8 mouse cellular contexts compared by ENCODE assay signal in genomic region chr3:138144642-138145171, GRCm38 (mm10). TPM values are rescaled to one million over a fixed set of nuclear protein-coding genes. Genes with fewer than 3 reads are reported as not detected.
DNase-seq lines count a peak whose midpoint lies in the region; ATAC-seq lines count a peak whose summit lies in the region.

Gene Mttp (minus strand): TSS chr3:138144968.

- ATAC-seq in embryonic facial prominence, embryonic 12.5 days (ENCODE audit: insufficient number of reproducible peaks, insufficient read depth, low FRiP score, low TSS enrichment): no peak
- no peak for ATAC-seq in limb, embryonic 12.5 days (ENCODE audit: insufficient number of reproducible peaks, insufficient read depth, low FRiP score, low TSS enrichment, low read depth)
- 0 out of 2 replicates have a peak, but pooled peaks have one; percentile 9 for ATAC-seq in midbrain, embryonic 15.5 days (replicated peaks)

- peaks cover 4% of the 10 kb centered on the region; the same call in 1 of the 2 replicates for H3K36me3 ChIP-seq in embryonic facial prominence, embryonic 12.5 days
- H3K36me3 ChIP-seq in limb, embryonic 12.5 days: peaks cover 11% of the 10 kb centered on the region
- H3K36me3 ChIP-seq in midbrain, embryonic 15.5 days (replicated peaks): no peaks in the 10 kb centered on the region

- H3K4me3 ChIP-seq in embryonic facial prominence, embryonic 12.5 days: peak within 1 kb of the TSS; percentile 56
- peak within 1 kb of the TSS; percentile 62 for H3K4me3 ChIP-seq in limb, embryonic 12.5 days (replicated peaks)
- peak within 1 kb of the TSS; percentile 72 for H3K4me3 ChIP-seq in midbrain, embryonic 15.5 days

- H3K4me2 ChIP-seq in embryonic facial prominence, embryonic 12.5 days (replicated peaks): peak within 1 kb of the TSS; percentile 57
- peak within 1 kb of the TSS; percentile 68 for H3K4me2 ChIP-seq in limb, embryonic 12.5 days
- H3K4me2 ChIP-seq in midbrain, embryonic 15.5 days: peak within 1 kb of the TSS; percentile 75

- H3K4me1 ChIP-seq in embryonic facial prominence, embryonic 12.5 days: no peaks in the 10 kb centered on the region
- H3K4me1 ChIP-seq in limb, embryonic 12.5 days (replicated peaks): peaks cover 3% of the 10 kb centered on the region; the same call in 1 of the 2 replicates
- peaks cover 5% of the 10 kb centered on the region for H3K4me1 ChIP-seq in midbrain, embryonic 15.5 days

- H3K9ac ChIP-seq in embryonic facial prominence, embryonic 12.5 days: peak within 1 kb of the TSS; percentile 72
- H3K9ac ChIP-seq in limb, embryonic 12.5 days (replicated peaks): peak within 1 kb of the TSS; percentile 74
- H3K9ac ChIP-seq in midbrain, embryonic 15.5 days: peak within 1 kb of the TSS; percentile 81

- peak; percentile 80 to 88 for DNase-seq in B cell, adult 2 months
- DNase-seq in adrenal gland, postnatal 36 days: peak; percentile 61 to 81
- DNase-seq in heart, adult 8-10 months (ENCODE audit: low spot score): peak; percentile 88
- DNase-seq in kidney, adult 8-10 months: peak; percentile 81 to 87
- DNase-seq in spleen, adult 18-20 months: peak; percentile 20 to 62

- H3K27me3 ChIP-seq in embryonic facial prominence, embryonic 12.5 days: no peaks in the 10 kb centered on the region
- no peaks in the 10 kb centered on the region for H3K27me3 ChIP-seq in limb, embryonic 12.5 days
- H3K27me3 ChIP-seq in midbrain, embryonic 15.5 days (replicated peaks): no peaks in the 10 kb centered on the region

- WGBS in embryonic facial prominence, embryonic 12.5 days: 6% methylated on average over 8 of the region's 8 CpGs
- 6% methylated on average over 8 of the region's 8 CpGs for WGBS in limb, embryonic 12.5 days
- 2% methylated on average over 8 of the region's 8 CpGs for WGBS in midbrain, embryonic 15.5 days

- peak within 1 kb of the TSS; percentile 99 for H3K27ac ChIP-seq in embryonic facial prominence, embryonic 12.5 days
- peak within 1 kb of the TSS; percentile 99 for H3K27ac ChIP-seq in limb, embryonic 12.5 days
- peak within 1 kb of the TSS; percentile 98 for H3K27ac ChIP-seq in midbrain, embryonic 15.5 days

- H3K9me3 ChIP-seq in embryonic facial prominence, embryonic 12.5 days: no peaks in the 10 kb centered on the region
- no peaks in the 10 kb centered on the region for H3K9me3 ChIP-seq in limb, embryonic 12.5 days
- no peaks in the 10 kb centered on the region for H3K9me3 ChIP-seq in midbrain, embryonic 15.5 days

RNA-seq across cellular contexts. Expression of gene Mttp, which starts in this region (rescaled TPM):
- 10 to 100 TPM in 1 of 2 experiments, 1 to 10 TPM in 1; 6.5 to 15.9 TPM for total RNA-seq in adrenal gland, postnatal 36 days (2021)
- polyA plus RNA-seq in embryonic facial prominence, embryonic 12.5 days (2016; fragmentation: Nextera tagmentation; extraction: Ambion mirVana): 9.7 and 10.2 TPM in 2 replicates
- 1 to 10 TPM; 6.6 to 8.4 (median 7.4) TPM for total RNA-seq in heart, adult 8-10 months (2022)
- polyA plus RNA-seq in limb, embryonic 12.5 days (2016; fragmentation: Nextera tagmentation; extraction: Ambion mirVana): 8.9 and 9.2 TPM in 2 replicates
- polyA plus RNA-seq in midbrain, embryonic 15.5 days (2015; fragmentation: Nextera tagmentation; extraction: Ambion mirVana): 8.3 and 10.9 TPM in 2 replicates
